Mouse (Mus musculus) megakaryocyte progenitor cell, adult 5-6 weeks (primary cell): ENCODE data around the gene Fam57a. TPM values are rescaled to one million over a fixed set of nuclear protein-coding genes. Genes with fewer than 3 reads are reported as not detected.
A peak's percentile ranks its signal among the peaks of the same experiment; 100 is the strongest.

ENCODE experiments used
- ATAC-seq: replicated peaks from 2 replicates; pipeline ENCODE4 v1.8.0; 2016; ENCODE audit warnings: mild to moderate bottlenecking, moderate TSS enrichment, inconsistent platforms; ENCODE audit not compliant: poor library complexity
- total RNA-seq, 2 experiments: library from RNA; stranded (forward) in 1 of 2; stranded (reverse) in 1 of 2; fragments of 157-497, 149-512 nt in 1 of 2; fragments of 200-1000 nt in 1 of 2; gene quantifications; 2 replicates each; pipeline versions ENCODE4 v1.2.3 to v1.2.4; 2015 to 2017

Gene Fam57a
- total RNA-seq (2015) (3.3 and 3.5 TPM in 2 replicates), total RNA-seq (2017) (2.2 and 4.1 TPM in 2 replicates)

DNA sequence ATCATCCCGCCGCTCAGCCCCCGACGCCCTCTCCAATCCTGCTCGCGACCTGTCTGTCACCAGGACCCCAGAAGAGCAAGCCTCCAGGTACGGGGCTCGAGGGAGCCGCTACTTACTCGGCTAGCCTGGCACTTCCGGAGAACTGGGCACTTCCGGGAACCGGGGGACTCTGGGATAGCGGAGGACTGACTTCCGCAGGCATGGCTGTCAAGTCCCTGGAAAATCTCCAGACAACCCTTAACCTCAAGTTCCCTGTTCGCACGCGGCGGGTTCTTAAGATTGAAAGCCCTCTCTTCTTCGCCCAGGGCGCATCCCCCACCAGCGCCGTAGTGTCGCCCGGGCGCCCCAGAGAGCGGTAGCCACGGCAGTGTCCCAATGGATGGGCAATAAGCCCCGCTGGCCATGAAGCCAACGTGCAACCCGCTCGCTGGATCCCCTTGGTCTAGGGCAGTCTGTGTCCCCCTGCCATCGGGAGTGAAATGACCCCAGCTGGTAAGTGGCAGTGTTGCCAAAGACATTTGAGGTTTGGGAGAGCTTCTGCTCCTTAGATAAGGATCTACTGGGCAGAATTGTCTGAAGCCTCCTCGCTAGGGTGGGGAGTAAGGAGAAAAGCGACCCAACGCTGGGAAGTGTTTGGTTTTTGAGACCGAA lies at the start of gene Fam57a, which contains the start of gene Vps53:
TSS of gene Fam57a (plus strand) at position 177 of the 651 bp plus-strand sequence.
TSS of gene Vps53 (minus strand) at position 153 of the 651 bp plus-strand sequence.
- ATAC-seq, result peak; percentile 91

DNA sequence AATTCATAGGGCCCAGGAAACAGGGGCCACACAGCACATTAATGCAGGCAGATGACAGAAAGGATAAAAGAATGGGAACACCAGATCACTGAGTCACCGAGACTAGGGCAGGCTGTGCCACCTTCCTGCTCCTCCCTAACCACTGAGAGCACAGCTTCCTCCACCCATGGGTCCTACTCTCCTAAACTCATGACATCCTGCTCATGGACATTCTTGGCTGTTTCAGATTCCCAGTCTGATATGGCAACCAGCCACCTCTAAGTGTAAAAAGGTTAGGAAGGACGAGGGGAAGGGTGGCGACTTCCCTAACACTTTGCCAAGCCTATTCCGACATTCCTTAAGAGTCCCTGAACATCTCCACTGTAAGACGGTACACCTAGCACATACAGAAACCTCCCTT lies 48.6 kb upstream of the Fam57a start:
- no peak for ATAC-seq

DNA sequence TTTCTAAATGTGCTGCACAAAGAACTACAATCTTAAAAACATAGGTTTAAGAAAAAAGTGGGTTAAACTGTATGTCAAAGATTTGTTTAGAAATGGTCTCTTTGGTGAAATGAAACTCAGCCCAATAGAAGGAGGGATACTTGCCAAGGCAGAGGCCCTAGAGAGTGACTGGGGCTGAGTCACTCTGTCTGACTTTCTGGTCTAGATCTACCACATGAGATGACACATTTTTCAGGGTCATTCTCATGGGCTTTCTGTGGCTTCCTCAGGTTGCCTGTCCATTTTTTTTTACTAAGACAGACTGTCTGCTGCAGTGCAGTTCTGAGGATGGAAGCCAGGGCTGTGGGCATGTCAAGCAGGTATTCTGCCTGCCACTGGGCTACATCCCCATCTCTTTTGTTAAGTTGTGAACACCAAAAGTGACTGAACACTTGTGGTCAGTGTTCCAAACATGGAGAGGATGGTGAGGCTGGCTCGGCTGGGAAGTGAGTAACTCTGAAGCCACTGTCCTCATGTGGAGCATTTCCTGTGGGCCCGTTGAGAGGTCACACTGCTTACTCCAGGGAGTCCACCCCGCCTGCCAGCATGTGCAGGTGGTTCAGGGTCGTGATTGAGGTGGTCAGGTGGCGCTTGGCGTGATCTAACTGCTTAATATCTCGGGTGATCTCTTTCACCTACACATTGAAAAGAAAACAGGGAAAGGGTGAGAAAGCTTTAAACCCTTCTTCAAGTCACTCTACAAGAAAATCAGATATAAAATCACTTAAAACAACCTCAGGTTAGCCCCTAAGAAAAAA lies 43.6 kb upstream of the Fam57a start:
- ATAC-seq, result no peak

DNA sequence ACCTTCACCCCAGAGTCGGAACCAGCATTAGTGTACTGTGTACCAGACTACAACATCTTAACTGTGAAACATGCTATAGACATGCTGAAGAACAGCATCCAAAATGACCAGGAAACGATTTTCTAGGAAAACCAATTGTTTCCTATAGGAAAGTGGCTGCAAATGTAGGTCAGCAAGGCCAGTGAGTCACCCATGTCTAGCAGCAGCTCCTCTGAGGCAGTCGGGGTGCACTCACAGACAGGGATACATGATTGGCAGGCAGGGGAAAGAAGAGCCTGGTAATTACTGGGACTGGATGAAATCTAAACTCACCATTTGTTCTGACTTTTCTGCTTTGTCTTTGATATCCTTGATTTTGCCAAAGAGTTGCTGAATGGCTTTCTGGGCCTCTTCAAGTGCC lies 41.5 kb upstream of the Fam57a start:
- no peak for ATAC-seq

DNA sequence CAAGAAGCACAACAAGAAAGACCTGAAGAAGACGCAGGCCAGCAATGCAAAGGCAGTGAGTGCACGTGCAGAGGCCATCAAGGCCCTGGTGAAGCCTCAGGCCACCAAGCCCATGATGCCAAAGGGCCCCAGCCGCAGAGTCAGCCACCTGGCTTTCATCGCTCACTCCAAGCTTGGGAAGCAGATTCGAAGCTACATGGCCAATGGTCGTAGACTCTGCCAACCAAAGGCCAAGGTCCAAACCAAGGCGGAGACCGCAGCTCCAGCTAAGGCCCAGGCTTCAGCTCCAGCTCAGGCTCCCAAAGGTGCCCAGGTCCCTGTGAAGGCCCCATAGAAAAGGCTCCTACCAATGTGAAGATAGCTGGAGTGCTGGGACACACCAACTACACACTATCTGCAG lies 35.1 kb upstream of the Fam57a start:
- no peak for ATAC-seq

DNA sequence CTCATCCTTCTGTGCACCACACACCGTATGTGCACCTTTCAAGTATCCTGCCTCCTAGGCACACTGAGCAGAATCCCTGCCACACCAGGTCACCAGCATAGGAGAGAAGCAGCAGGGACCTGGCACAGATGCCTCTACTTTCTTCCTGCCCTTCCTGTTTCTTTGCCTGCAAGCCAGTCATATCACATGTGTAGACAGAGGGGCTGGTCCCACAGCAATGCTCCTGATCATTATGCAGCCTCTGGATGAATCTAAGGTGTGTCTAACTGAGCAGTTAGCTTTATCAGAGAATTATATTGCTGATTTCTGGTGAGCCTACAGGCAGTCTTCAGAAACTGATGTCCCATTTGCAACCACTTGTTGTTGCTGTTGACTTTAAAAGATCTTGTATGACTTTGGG lies 34.3 kb upstream of the Fam57a start:
- ATAC-seq, result no peak

DNA sequence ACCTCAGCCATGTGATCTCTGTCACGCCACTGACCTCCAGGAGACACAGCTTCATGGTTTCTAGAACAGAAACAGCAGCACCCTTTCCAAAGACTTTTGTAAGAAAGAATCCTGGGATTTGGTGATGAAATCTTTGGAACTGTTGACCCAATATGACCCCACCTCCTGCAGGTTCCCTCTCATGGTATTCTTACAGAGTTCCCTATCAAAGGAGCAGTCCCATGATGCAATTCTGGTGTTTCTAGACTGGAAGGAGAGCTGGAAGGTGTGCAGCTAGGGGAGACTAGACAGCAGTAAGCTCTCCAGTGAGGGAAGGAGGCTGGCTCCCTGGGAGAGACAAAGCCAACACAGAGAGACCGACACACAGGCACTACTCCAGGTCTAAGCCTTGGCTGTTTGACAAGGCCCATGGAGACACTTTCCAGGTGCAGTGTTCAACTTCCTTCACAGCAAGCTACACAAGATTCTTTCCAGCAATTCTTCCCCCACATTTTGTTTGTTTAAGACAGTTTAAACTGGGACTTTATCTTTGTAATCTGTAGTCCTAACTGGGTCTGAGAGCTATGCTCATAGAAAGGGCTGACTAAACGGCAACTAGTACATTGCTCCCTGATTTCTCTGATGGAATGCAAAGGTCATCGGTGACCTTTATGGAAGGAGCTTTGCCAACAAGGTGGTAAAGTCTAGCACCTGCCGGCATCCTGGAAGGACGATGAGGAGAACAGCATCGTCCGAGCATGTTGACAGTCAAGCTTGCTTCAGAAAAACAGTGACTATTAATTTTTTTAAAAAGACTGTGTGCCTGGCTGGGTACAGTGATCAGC lies 33.1 kb upstream of the Fam57a start:
- ATAC-seq, result no peak

DNA sequence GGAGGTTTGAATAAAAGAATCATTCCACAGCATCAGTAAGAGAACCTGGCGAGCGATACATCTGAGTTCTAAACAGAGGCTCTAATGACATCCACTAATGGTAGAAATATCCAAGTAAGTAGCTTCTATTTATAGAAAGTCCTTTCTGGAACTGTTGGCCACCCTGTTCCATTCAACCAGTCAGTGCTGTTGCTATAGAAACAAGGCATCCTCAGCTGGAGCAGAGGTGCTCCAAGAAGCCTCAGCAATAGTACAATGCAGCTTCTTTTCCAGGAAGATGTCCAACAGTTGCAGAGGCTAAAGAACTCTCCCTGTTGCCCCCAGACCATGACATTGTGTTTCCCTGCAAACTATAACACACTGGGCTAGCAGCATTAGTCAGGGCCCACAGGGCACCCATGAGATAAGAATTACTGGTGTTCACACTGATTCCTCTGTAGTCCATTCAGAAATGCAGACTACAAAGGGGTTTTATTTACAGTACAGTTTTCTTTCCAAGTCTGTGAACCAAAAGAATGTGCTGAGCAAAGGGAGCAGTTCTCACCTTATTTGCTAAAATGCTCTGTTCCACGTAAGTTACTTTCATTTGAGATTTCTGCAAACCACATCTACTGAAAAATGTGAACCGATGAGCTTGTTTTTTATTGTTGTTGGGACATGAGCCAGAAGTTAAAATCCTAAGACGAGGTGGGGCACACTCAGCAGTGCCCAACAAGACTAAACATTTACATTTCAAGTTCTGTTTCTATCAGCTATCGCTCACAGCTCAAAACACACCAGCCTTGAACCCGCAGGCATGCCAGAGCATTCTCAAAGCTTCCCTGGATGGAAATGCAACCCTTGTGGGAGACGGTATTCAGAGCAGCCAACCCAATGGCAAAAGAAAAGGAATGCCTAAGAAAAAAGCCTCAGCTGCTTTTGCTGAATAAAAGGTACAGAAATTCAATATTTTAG lies 31.1 kb upstream of the Fam57a start:
- no peak for ATAC-seq

DNA sequence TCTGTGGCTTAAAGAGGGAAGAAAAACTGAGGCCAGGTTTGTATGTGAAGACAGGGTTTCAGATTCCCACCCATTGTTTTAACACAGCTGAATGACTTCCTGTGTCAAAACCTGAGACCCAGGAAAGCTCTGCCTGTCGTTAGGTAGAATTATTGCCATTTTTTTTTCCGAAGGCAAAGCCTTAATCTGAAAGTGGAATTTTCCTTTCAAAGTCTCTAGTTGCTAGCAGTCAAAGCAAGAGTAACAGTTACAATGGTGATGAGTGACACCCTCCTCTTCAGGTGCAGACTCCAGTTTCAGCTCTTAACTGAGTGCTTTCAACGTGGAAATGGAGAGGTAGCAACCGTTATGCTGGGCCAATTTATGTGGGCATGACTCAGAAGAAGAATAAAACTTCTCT lies 28.5 kb upstream of the Fam57a start:
- ATAC-seq, result no peak

DNA sequence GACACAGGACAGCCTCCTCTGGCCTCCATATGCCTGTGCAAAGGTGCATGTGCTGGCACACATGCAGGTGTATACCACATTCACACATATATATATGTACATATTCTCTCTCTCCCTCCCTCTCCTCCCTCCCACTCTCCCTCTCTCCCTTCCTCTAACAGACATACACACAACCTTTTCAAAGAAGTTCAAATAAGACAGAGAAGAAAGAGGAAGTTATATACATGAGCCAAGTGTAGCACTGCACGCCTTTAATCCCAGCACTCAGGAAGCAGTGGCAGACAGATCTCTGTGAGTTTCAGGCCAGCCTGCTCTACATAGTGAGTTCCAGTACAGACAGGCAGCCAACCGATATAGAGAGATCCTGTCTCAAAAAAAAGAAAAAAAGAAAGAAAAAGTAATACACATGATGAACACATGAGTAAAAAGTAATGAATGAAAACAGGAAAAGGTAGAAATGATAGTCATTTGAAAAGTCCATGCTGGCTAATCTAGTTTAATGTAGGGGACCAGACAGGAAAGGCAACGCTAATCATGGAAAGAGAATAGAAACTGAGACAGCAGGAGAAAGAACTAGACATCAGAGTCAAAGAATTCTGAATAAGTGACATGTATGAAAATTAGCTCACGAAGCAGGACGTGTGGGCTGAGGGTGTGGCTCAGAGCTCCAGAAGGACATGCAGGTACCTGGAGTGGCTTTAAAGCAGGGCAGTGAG lies 26.1 kb upstream of the Fam57a start:
- peak; percentile 44 for ATAC-seq

DNA sequence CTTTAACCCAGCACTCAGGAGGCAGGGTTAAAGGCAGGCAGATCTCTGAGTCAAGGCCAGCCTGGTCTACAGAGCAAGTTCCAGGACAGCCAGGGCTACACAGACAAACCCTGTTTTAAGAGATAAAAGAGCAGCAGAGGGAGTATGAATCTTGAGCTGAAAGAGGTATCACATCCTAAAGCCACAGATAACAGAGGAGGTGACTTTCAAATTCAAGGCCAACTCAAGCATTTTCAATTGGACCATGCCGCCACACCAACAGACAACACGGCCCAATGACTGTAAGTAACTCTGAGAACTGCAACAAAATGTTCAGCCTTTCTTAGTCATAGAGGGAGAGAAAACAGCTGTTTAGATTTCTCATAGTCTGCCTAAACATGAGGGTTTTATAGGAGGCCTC lies 25.3 kb upstream of the Fam57a start:
- 0 out of 2 replicates have a peak, but pooled peaks have one; percentile 20 for ATAC-seq

DNA sequence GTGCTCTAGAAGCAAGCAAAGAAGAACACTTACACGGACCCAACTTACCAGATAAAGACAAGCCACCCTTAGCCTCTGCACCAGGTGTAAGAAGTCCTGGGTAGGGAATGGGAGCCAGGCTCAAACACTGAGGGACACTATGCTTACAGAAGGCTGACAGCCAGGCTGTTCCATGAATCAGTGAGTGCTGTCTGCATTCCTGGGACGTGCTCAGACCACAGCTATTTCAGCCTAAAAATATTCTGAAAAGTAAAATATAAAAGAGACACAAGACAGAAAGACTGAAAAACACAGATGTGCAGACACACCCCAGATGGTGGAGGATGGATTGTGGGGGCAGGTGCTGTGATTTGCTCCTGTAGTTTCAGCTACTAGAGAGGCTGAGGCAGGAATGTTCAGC lies 24.6 kb upstream of the Fam57a start:
- no peak for ATAC-seq

DNA sequence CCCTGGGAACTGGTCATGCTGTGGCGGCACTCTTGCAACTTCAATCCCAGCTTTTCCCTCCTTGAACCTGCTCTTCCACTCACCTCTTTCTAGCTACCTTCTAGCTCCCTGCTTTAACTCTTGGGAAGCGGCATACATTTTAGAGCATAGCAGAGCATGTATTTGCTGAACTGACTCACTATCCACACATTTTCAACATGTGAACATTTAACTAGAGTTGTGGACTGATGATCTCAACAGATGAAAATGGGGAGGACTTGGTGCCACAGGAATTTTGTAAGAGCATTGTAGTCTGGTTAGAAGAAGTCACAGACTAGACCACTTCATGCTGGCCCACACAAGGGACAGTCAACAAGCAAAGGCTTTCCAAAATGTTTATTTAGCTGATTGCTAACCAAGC lies 21.1 kb upstream of the Fam57a start:
- no peak for ATAC-seq

DNA sequence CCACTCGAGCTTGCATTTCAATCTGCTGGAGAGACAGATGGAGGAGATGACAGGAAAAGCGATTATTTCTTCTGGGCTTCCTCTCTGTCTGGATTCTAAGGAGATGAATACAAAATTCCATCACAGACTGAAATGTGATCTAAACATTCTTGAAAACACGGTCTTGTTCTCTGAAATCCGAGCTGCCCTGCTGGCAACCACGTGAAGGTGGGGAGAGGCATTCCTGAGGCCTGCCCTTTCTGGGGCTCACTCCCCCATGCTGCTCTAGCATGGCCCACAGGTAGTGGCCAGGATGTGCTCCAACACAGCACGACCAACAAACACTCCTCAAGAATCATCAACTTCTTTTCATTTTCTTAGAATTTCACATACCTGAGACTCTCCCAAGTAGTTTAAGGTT lies 19.2 kb upstream of the Fam57a start:
- ATAC-seq, result no peak

DNA sequence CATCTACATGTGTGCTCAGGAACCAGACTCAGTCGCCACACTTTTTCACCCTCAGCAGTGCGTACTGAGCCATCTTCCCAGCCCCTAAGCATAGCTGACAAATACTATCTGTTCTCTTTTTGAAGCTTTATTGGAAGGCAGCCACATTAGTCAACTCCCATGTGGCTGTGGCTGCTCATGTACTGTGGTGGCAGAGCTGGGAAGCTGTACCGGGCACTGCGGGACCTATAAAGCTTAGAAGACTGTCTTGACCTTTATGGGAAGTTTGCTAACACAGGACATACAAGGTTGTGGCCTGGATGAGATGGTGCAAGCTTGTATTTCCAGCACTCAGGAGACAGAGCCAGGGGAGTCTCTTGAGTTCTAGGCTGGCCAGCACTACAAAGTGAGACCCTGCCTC lies 12.8 kb upstream of the Fam57a start:
- ATAC-seq, result peak; percentile 54

DNA sequence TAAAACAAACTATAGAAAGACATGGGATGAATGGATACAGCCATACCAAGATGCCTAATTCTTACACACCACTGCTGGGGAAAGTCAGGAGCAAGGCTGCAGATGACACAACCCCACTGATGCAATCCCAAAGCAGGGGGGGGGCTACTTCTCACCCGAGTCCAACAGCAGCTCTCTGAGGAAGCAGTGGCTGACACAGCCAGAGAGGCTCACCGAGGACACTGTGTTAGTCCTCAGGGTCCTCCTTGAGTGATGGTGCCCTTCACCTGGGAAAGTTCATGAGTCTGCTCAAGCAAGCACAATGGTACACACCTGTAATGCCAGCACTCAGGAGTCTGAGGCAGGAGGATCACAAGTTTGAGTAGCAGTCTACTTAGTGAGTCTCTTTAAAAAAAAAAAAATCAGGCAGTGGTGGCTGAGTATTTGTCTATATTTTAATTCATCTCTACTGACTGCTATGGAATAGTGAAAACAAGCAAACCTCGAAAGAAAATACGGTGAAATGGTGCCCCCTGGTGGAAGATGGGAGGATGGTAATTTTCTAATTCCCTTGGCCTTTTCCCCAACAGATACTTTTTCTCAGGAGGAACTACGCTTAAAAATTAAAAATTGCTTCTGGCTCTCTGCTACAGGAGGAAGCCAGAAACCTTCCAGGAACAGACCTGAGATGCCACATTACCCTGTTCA lies 12.2 kb upstream of the Fam57a start:
- ATAC-seq, result peak; percentile 90

DNA sequence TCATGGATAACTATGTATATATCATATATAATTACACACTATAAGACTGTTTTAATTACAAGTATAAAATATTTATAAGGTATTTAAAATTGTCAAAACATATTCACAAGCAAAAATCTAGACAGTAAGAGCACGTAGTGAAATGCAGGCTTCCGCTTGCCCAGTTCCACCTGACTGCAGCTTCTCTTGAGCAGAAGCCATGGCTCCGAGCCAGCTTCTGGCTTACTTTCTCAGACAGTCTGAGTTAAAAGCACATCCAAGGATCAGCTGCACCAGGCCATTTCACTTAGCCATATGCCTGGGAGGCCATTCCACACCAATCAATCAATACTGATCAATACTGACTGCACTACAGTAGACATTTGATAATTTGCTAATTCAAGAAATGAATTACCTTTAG lies 10.5 kb upstream of the Fam57a start:
- ATAC-seq, result no peak

DNA sequence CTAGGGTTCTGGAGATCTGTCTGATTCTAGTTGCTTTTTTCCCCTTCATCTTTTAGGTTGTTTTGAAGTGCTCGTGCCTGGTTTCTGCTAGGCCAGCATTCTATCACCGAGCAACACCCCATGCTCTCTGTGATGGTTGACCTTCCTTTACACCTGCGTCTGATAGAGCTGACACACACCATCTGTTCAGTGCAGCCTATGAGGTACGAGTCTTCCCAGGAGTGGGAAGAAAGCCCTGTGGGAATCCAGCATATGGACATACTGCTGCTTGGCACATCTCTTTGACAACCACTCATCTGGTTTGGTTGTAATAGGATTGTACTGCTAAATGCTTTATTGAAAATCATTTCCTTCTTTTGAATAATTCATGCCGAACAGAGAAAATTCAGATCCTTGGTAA lies 9.3 kb upstream of the Fam57a start:
- ATAC-seq, result no peak
